Mouse (Mus musculus) brain, embryonic 14.5 days (tissue): ENCODE measurements around the gene Itpr3. TPM values are rescaled to one million over a fixed set of nuclear protein-coding genes. Genes with fewer than 3 reads are reported as not detected.
A peak's percentile ranks its signal among the peaks of the same experiment; 100 is the strongest.

ENCODE experiments used
- DNase-seq: peaks from one replicate; pipeline ENCODE4 v3.0.0-alpha.2; 2011; ENCODE audit warnings: low read depth
- CTCF ChIP-seq: fragments of 200-500 bp; IDR thresholded peaks from 2 replicates; pipeline ENCODE4 v1.5.1; 2012; ENCODE audit warnings: inconsistent platforms, mild to moderate bottlenecking, moderate library complexity, borderline replicate concordance; ENCODE audit not compliant: insufficient read depth, insufficient read length; ENCODE audit errors: extremely low read depth
- POLR2A ChIP-seq: fragments of 200-500 bp; IDR thresholded peaks from 2 replicates; pipeline ENCODE4 v1.6.1; 2012; ENCODE audit warnings: mild to moderate bottlenecking, inconsistent platforms, borderline replicate concordance; ENCODE audit not compliant: poor library complexity, insufficient read depth, insufficient read length, severe bottlenecking; ENCODE audit errors: extremely low read depth
- polyA plus RNA-seq: library from polyadenylated mRNA; depleted of rRNA; stranded (reverse); fragments of >200 nt; gene quantifications from 2 replicates; pipeline ENCODE4 v1.2.3, GENCODE M21; 2012

The Itpr3 gene
- polyA plus RNA-seq, 1 experiment = 3.4 TPM

GRCm38 (mm10) chr17:27027460-27028283 is 29.4 kb upstream of the Itpr3 start:
- no peak for TF ChIP-seq CTCF
- no peak for TF ChIP-seq POLR2A
- peak; percentile 52 for DNase-seq

- TF ChIP-seq CTCF = peak; percentile 85
- peak; percentile 53; the same call in 1 of the 2 replicates for TF ChIP-seq POLR2A
- DNase-seq = peak; percentile 91
Observed at GRCm38 (mm10) chr17:27028284-27028795, 28.8 kb upstream of the Itpr3 start.

- no peak for DNase-seq
- TF ChIP-seq POLR2A = no peak
- TF ChIP-seq CTCF = no peak
Observed at GRCm38 (mm10) chr17:27028909-27029308, 28.2 kb upstream of the Itpr3 start, which contains the start of gene Bak1. Gene Bak1, minus strand, starts transcription at chr17:27029009.

- no peak for TF ChIP-seq POLR2A
- TF ChIP-seq CTCF = no peak
- no peak for DNase-seq
Observed at GRCm38 (mm10) chr17:27029431-27029830, 27.7 kb upstream of the Itpr3 start.

GRCm38 (mm10) chr17:27030896-27031295 is 26.2 kb upstream of the Itpr3 start:
- DNase-seq = no peak
- TF ChIP-seq CTCF (no peak), POLR2A (no peak)

GRCm38 (mm10) chr17:27032328-27032727 is 24.8 kb upstream of the Itpr3 start:
- TF ChIP-seq CTCF (no peak), POLR2A (no peak)
- no peak for DNase-seq

GRCm38 (mm10) chr17:27032869-27033268 is 24.2 kb upstream of the Itpr3 start:
- peak; percentile 97 for TF ChIP-seq CTCF
- no peak for TF ChIP-seq POLR2A
- peak; percentile 80 for DNase-seq

GRCm38 (mm10) chr17:27036465-27036864 is 20.6 kb upstream of the Itpr3 start:
- TF ChIP-seq POLR2A (no peak), CTCF (no peak)
- DNase-seq = no peak

- no peak for DNase-seq
Observed at GRCm38 (mm10) chr17:27038335-27039050, 18.6 kb upstream of the Itpr3 start.

GRCm38 (mm10) chr17:27039432-27040102 is 17.5 kb upstream of the Itpr3 start:
- TF ChIP-seq POLR2A = no peak
- TF ChIP-seq CTCF = no peak
- no peak for DNase-seq

More at GRCm38 (mm10) chr17:27038335-27039050, 18.6 kb upstream of the Itpr3 start:
- no peak for TF ChIP-seq CTCF
- no peak for TF ChIP-seq POLR2A
